Mouse (Mus musculus): ENCODE results near the gene Trim2. TPM values are rescaled to one million over a fixed set of nuclear protein-coding genes. Genes with fewer than 3 reads are reported as not detected.

Gene Trim2
- polyA plus RNA-seq (2014; fragmentation: Nextera tagmentation; extraction: Ambion mirVana), result 8.5 and 9.3 TPM in 2 replicates

DNA sequence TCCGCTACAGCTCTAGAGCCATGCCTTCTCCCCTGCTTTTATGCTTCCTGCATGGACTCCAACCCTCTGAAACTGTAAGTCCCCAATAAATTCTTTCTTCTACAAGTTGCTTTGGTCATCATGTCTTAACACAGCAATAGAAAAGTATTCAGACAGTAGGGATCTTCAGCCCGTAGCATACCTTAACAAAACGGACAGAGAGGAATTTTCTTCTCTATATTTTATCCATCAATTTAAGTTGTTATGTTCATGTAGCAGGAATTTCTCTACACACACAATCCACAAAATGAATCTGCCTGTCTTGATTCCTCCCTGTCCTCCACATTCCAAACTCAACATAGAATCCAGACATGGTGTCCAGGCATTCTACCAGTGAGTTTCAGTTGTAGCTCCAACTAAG lies at the start of gene Trim2:
Gene Trim2, minus strand, starts transcription at position 101 of the 400 bp plus-strand sequence.
- Histone ChIP-seq H3K36me3 (ENCODE audit: control insufficient read depth, insufficient read depth, low read length) (no peaks in the 10 kb centered on the region), H3K4me3 (ENCODE audit: control insufficient read depth in 1 of 2, insufficient read depth in 1 of 2, low read depth in 1 of 2, low read length in 2 of 2) (no peak within 1 kb of the TSS), H3K9ac (ENCODE audit: low read length) (no peak within 1 kb of the TSS), H3K27me3 (ENCODE audit: control insufficient read depth, insufficient read depth, low read length) (peaks cover 47% of the 10 kb centered on the region), H3K4me1 (ENCODE audit: control insufficient read depth in 2 of 2, insufficient read depth in 2 of 2, low read length in 2 of 2) (peaks cover 4 to 15% of the 10 kb centered on the region in 2 experiments), H3K9me3 (ENCODE audit: control insufficient read depth, low read length) (no peaks in the 10 kb centered on the region), H3K4me2 (ENCODE audit: low read length) (no peak within 1 kb of the TSS), H3K27ac (replicated peaks in 1 of 2; ENCODE audit: control insufficient read depth in 1 of 2, insufficient read depth in 1 of 2, low read depth in 2 of 2, low read length in 2 of 2) (no peak within 1 kb of the TSS)
- WGBS, result 86% methylated on average over 3 of the region's 3 CpGs
- no peak for ATAC-seq (ENCODE audit: insufficient number of reproducible peaks, insufficient read depth, low FRiP score, low read depth)

DNA sequence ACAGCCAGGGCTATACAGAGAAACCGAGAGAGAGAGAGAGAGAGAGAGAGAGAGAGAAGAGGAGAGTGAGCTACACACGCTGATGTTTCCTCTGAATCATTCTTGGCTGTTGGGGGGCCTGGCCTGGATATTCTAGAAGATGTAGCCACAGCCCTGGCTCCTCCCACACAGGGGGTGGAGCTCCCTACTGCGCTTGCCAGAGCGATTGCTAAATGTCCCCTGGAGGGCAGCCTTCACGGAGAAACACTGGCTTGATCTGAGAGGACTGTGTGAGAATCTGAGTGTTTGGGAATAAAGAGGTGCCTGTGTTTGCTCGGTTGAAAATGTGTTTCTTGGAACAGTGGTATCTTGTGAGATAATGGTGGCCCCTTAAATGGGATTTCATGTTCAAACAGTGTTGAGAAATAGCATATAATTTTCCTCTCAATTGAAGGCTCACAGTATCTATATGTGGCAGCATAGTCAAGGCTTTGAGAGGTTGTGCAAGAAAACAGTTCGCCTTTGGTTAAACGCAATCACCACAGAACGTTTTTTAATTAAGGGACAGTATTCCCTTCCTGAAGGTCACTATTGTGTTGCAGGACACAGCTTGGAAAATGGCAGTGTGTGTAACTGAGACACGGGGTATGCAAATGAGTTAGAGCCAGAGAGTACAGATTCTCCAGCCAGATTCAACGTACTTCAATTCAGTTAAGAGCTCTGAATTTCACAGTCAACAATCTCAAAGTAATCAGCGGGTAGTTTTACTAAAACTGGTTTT lies 49.4 kb upstream of the Trim2 start:
- Histone ChIP-seq H3K9me3 (ENCODE audit: control insufficient read depth, low read length) (no peaks in the 10 kb centered on the region), H3K9ac (ENCODE audit: low read length) (no peak overlapping the region), H3K4me3 (ENCODE audit: control insufficient read depth in 1 of 2, insufficient read depth in 1 of 2, low read depth in 1 of 2, low read length in 2 of 2) (no peak overlapping the region), H3K36me3 (ENCODE audit: control insufficient read depth, insufficient read depth, low read length) (no peaks in the 10 kb centered on the region), H3K4me2 (ENCODE audit: low read length) (no peak overlapping the region), H3K4me1 (ENCODE audit: control insufficient read depth in 2 of 2, insufficient read depth in 2 of 2, low read length in 2 of 2) (no peaks in the 10 kb centered on the region), H3K27ac (replicated peaks in 1 of 2; ENCODE audit: control insufficient read depth in 1 of 2, insufficient read depth in 1 of 2, low read depth in 2 of 2, low read length in 2 of 2) (no peak overlapping the region), H3K27me3 (ENCODE audit: control insufficient read depth, insufficient read depth, low read length) (no peaks in the 10 kb centered on the region)
- WGBS, result 45% methylated on average over 12 of the region's 12 CpGs
- ATAC-seq (ENCODE audit: insufficient number of reproducible peaks, insufficient read depth, low FRiP score, low read depth), result no peak

DNA sequence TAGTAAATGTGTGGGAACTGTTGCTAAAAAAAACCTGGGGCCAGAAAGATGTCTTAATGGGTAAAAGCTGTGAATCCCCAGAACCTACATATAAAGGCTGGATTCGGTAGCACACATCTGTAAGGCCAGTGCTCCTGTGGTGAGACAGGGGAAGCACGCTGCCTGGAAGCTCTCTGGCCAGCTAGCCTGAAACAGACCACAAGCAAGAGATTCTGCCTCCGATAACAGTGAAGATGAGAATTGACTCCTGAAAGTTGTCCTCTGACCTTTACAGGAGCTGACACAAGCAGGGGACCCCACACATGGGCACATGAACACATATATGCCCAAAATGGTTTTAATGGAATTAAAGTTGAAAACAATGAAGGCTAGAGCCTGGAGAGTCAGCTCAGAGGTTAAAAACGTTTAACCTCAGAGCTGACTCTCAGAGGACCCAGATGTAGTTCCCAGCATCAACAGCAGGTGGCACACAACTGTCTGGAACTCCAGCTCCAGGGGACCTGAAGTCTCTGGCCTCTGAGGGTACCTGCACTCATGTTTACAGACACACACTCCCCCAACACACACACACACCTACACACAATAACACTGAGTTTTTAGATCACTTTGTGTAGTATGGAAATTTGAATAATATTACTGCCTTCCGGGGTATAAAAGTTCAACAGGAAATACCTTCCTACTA lies 45.8 kb upstream of the Trim2 start:
- no peak for ATAC-seq (ENCODE audit: insufficient number of reproducible peaks, insufficient read depth, low FRiP score, low read depth)
- WGBS, result 50% methylated on average over 5 of the region's 5 CpGs
- Histone ChIP-seq H3K9me3 (ENCODE audit: control insufficient read depth, low read length) (no peaks in the 10 kb centered on the region), H3K4me2 (ENCODE audit: low read length) (no peak overlapping the region), H3K27me3 (ENCODE audit: control insufficient read depth, insufficient read depth, low read length) (peaks cover 10% of the 10 kb centered on the region), H3K27ac (replicated peaks in 1 of 2; ENCODE audit: control insufficient read depth in 1 of 2, insufficient read depth in 1 of 2, low read depth in 2 of 2, low read length in 2 of 2) (no peak overlapping the region), H3K9ac (ENCODE audit: low read length) (no peak overlapping the region), H3K4me1 (ENCODE audit: control insufficient read depth in 2 of 2, insufficient read depth in 2 of 2, low read length in 2 of 2) (no peaks in the 10 kb centered on the region; a peak in 1 of 4 replicates), H3K4me3 (ENCODE audit: control insufficient read depth in 1 of 2, insufficient read depth in 1 of 2, low read depth in 1 of 2, low read length in 2 of 2) (no peak overlapping the region), H3K36me3 (ENCODE audit: control insufficient read depth, insufficient read depth, low read length) (no peaks in the 10 kb centered on the region)

DNA sequence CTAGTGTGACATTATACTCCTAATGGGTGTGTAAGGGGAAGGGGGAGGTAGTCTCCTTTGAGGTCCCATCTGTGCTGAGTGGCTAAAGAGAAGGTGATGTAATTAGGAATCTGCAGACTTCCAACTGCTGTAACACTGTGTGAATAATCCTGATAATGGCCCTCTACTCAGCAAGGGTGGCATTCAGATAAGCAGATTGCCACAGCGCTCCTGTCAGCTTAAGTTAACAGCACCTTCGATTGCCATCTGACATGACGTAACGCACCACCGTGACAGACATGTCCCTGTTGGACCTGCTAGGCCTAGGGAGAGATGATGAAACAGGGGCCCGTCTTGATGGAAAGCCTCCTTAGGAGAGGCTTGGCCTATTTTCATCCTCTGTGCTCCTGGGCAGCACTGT lies 43.6 kb upstream of the Trim2 start:
- no peaks in the 10 kb centered on the region for H3K9me3 ChIP-seq (ENCODE audit: control insufficient read depth, low read length)
- no peak overlapping the region for H3K4me3 ChIP-seq (ENCODE audit: control insufficient read depth in 1 of 2, insufficient read depth in 1 of 2, low read depth in 1 of 2, low read length in 2 of 2)
- ATAC-seq (ENCODE audit: insufficient number of reproducible peaks, insufficient read depth, low FRiP score, low read depth), result no peak
- H3K36me3 ChIP-seq (ENCODE audit: control insufficient read depth, insufficient read depth, low read length), result no peaks in the 10 kb centered on the region
- H3K4me2 ChIP-seq (ENCODE audit: low read length), result no peak overlapping the region
- no peak overlapping the region for H3K9ac ChIP-seq (ENCODE audit: low read length)
- 31% methylated on average over 6 of the region's 6 CpGs for WGBS
- H3K4me1 ChIP-seq (ENCODE audit: control insufficient read depth in 2 of 2, insufficient read depth in 2 of 2, low read length in 2 of 2), result no peaks in the 10 kb centered on the region; a peak in 1 of 4 replicates
- no peak overlapping the region for H3K27ac ChIP-seq (replicated peaks in 1 of 2; ENCODE audit: control insufficient read depth in 1 of 2, insufficient read depth in 1 of 2, low read depth in 2 of 2, low read length in 2 of 2)
- peaks cover 15% of the 10 kb centered on the region for H3K27me3 ChIP-seq (ENCODE audit: control insufficient read depth, insufficient read depth, low read length)

DNA sequence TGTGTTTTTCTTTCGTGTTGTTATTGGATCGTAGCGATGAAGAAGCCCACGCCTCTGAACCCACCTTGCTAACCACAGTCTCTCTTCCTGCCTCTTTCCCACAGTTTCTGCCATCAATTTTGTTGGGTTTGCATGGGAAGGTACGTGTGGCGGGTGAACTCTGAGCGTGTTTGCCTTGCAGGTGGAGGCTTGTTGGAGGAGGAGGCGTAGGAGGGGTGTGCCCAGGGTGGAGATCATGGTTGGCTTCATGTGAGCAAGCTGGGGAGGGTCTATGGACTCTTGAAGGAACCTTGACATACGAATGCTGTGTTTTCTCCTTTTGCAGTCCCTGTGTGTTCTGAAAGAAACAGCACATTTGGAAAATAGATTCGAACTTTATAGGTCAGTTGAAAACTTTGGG lies 43.1 kb upstream of the Trim2 start:
- Histone ChIP-seq H3K27ac (replicated peaks in 1 of 2; ENCODE audit: control insufficient read depth in 1 of 2, insufficient read depth in 1 of 2, low read depth in 2 of 2, low read length in 2 of 2) (no peak overlapping the region), H3K36me3 (ENCODE audit: control insufficient read depth, insufficient read depth, low read length) (no peaks in the 10 kb centered on the region), H3K27me3 (ENCODE audit: control insufficient read depth, insufficient read depth, low read length) (peaks cover 15% of the 10 kb centered on the region), H3K9me3 (ENCODE audit: control insufficient read depth, low read length) (no peaks in the 10 kb centered on the region), H3K4me2 (ENCODE audit: low read length) (no peak overlapping the region), H3K4me3 (ENCODE audit: control insufficient read depth in 1 of 2, insufficient read depth in 1 of 2, low read depth in 1 of 2, low read length in 2 of 2) (no peak overlapping the region), H3K4me1 (ENCODE audit: control insufficient read depth in 2 of 2, insufficient read depth in 2 of 2, low read length in 2 of 2) (peaks cover 0 to under 1% of the 10 kb centered on the region in 2 experiments; a peak in 1 of 4 replicates), H3K9ac (ENCODE audit: low read length) (no peak overlapping the region)
- ATAC-seq (ENCODE audit: insufficient number of reproducible peaks, insufficient read depth, low FRiP score, low read depth), result no peak
- WGBS, result 93% methylated on average over 10 of the region's 10 CpGs

DNA sequence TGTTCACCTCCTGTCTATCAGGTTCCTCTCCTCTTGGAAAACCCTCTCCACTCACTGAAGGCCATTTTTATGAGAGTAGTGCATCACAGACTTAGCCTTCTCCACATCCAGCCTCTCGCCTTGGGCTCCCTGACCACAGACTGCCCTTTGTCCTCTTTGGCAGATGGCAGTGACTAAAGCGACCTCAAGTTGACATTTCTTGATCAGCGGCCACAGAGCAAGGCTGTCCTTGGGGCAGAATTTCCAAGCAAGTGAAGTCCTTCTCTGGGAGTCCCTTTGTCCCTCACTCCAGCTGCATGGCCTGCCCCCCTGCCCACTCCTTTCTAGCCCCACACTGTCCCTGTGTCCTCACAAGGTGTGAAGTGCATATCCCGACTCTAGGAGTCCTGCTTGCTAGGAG lies 40.7 kb upstream of the Trim2 start:
- Histone ChIP-seq H3K36me3 (ENCODE audit: control insufficient read depth, insufficient read depth, low read length) (no peaks in the 10 kb centered on the region), H3K9me3 (ENCODE audit: control insufficient read depth, low read length) (no peaks in the 10 kb centered on the region), H3K4me3 (ENCODE audit: control insufficient read depth in 1 of 2, insufficient read depth in 1 of 2, low read depth in 1 of 2, low read length in 2 of 2) (no peak overlapping the region), H3K9ac (ENCODE audit: low read length) (no peak overlapping the region), H3K27ac (replicated peaks in 1 of 2; ENCODE audit: control insufficient read depth in 1 of 2, insufficient read depth in 1 of 2, low read depth in 2 of 2, low read length in 2 of 2) (no peak overlapping the region), H3K4me1 (ENCODE audit: control insufficient read depth in 2 of 2, insufficient read depth in 2 of 2, low read length in 2 of 2) (peaks cover 0 to 3% of the 10 kb centered on the region in 2 experiments; a peak in 1 of 4 replicates), H3K27me3 (ENCODE audit: control insufficient read depth, insufficient read depth, low read length) (peaks cover 15% of the 10 kb centered on the region), H3K4me2 (ENCODE audit: low read length) (no peak overlapping the region)
- no peak for ATAC-seq (ENCODE audit: insufficient number of reproducible peaks, insufficient read depth, low FRiP score, low read depth)
- WGBS, result 76% methylated on average over 4 of the region's 4 CpGs

DNA sequence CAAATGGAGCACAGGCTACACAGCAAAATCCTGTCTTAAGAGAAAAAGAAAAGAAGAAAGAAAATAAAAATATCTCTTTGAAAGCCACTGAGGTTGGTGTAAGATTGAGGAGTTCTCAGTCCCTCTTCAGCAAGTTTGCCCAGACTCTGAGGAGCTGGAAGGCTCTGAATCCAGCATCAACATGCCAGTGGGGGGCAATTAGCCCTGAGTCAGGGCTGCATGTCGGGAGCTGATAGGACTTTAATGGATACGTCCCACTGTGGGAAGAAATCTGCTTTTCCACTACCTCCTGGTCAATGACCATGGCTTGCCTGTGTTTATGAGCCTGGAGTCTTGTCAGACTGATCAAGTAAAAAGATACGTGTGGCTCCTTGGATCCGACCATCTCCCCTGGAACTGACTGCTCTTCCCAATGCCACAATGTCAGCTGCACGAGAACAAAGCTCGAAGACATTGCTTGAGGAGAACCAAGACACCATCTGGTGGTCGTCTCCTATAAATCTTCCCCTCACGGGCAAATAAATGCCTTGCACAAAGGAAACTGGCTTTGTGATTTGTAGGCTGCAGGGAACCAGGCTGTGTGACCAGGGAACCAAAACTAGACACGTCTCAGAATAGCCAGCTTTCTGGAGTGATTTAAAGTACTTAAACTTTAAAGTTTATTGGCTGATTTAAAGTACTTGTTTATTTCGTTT lies 39.9 kb upstream of the Trim2 start:
- WGBS, result 38% methylated on average over 10 of the region's 10 CpGs
- no peak for ATAC-seq (ENCODE audit: insufficient number of reproducible peaks, insufficient read depth, low FRiP score, low read depth)
- peaks cover 0 to 3% of the 10 kb centered on the region in 2 experiments; a peak in 1 of 4 replicates for H3K4me1 ChIP-seq (ENCODE audit: control insufficient read depth in 2 of 2, insufficient read depth in 2 of 2, low read length in 2 of 2)
- H3K27me3 ChIP-seq (ENCODE audit: control insufficient read depth, insufficient read depth, low read length), result peaks cover 15% of the 10 kb centered on the region
- no peaks in the 10 kb centered on the region for H3K36me3 ChIP-seq (ENCODE audit: control insufficient read depth, insufficient read depth, low read length)
- H3K27ac ChIP-seq (replicated peaks in 1 of 2; ENCODE audit: control insufficient read depth in 1 of 2, insufficient read depth in 1 of 2, low read depth in 2 of 2, low read length in 2 of 2), result no peak overlapping the region
- H3K4me2 ChIP-seq (ENCODE audit: low read length), result no peak overlapping the region
- H3K9ac ChIP-seq (ENCODE audit: low read length), result no peak overlapping the region
- H3K4me3 ChIP-seq (ENCODE audit: control insufficient read depth in 1 of 2, insufficient read depth in 1 of 2, low read depth in 1 of 2, low read length in 2 of 2), result no peak overlapping the region
- no peaks in the 10 kb centered on the region for H3K9me3 ChIP-seq (ENCODE audit: control insufficient read depth, low read length)
